Mouse (Mus musculus): Measurements from ENCODE around the gene Col4a3bp. TPM values are rescaled to one million over a fixed set of nuclear protein-coding genes. Genes with fewer than 3 reads are reported as not detected.

The Col4a3bp gene
- polyA plus RNA-seq (2014; fragmentation: Nextera tagmentation; extraction: Ambion mirVana), result 7.9 and 11.6 TPM in 2 replicates

DNA sequence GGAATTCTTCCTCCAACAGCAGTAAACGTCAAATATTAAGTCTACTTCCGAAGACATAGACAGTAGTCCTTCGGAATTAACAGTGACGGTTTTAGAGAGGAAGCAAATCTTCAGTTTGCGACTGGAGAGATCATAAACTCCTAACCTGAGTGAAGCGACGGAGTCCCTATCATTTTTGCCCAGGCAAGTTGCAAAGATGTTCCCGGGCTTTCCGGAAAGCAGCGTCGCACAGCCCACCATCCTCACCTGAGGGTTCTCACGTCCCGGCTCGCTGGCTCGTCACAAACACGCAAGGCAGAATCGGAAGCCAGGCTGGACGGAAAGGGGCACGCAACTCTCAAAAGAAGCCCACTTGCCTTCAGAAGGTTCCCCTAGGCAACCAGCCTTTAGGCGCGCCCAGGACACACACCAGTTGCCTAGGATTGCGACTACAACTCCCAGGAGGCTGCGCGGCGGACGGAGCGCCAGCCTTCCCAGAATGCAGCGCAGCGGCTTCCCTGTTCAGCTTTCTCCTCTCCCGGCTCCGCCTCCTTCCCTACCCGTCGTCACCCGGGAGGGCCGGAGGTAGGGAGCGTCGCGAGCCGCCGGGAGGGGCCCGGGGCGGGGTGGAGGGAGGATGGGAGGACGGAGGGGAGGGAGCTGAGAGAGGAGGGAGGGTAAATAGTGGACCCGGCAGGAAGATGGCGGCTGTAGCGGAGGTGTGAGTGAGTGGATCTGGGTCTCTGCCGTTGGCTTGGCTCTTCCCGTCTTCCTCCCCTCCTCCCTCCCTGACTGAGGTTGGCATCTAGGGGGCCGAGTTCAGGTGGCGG lies at the start of gene Col4a3bp, which contains the start of gene Polk:
Gene Col4a3bp, plus strand, starts transcription at position 538 of the 809 bp plus-strand sequence.
Gene Polk, minus strand, starts transcription at position 499 of the 809 bp plus-strand sequence.
- peak; percentile 98 for DNase-seq (ENCODE audit: low spot score)
- ATAC-seq (ENCODE audit: low FRiP score), result peak; percentile 99
- Histone ChIP-seq H3K9ac (ENCODE audit: low read depth, low read length) (peak within 1 kb of the TSS; percentile 83), H3K27ac (ENCODE audit: low read depth, low read length) (peak within 1 kb of the TSS; percentile 87), H3K27me3 (ENCODE audit: control insufficient read depth, insufficient read depth, low read length) (no peaks in the 10 kb centered on the region), H3K4me1 (replicated peaks; ENCODE audit: control insufficient read depth, insufficient read depth, low read length) (no peaks in the 10 kb centered on the region), H3K4me2 (replicated peaks; ENCODE audit: low read depth, low read length) (peak within 1 kb of the TSS; percentile 75), H3K36me3 (ENCODE audit: control insufficient read depth, insufficient read depth, low read length) (no peaks in the 10 kb centered on the region), H3K9me3 (ENCODE audit: control insufficient read depth, low read length) (no peaks in the 10 kb centered on the region), H3K4me3 (ENCODE audit: low read depth, low read length) (peak within 1 kb of the TSS; percentile 95)
- under 1% methylated on average over 46 of the region's 50 CpGs for WGBS

GRCm38 (mm10) chr13:96496630-96497029 lies 45.8 kb upstream of the Col4a3bp start:
- H3K36me3 ChIP-seq (ENCODE audit: control insufficient read depth, insufficient read depth, low read length), result no peaks in the 10 kb centered on the region; the same call in 1 of the 2 replicates
- ATAC-seq (ENCODE audit: low FRiP score), result no peak
- H3K4me1 ChIP-seq (replicated peaks; ENCODE audit: control insufficient read depth, insufficient read depth, low read length), result no peaks in the 10 kb centered on the region
- no peak for DNase-seq (ENCODE audit: low spot score)
- H3K9ac ChIP-seq (ENCODE audit: low read depth, low read length), result no peak overlapping the region
- no peak overlapping the region for H3K4me3 ChIP-seq (ENCODE audit: low read depth, low read length)
- no peak overlapping the region for H3K4me2 ChIP-seq (replicated peaks; ENCODE audit: low read depth, low read length)
- 93% methylated on average over 8 of the region's 8 CpGs for WGBS
- H3K9me3 ChIP-seq (ENCODE audit: control insufficient read depth, low read length), result no peaks in the 10 kb centered on the region
- no peaks in the 10 kb centered on the region for H3K27me3 ChIP-seq (ENCODE audit: control insufficient read depth, insufficient read depth, low read length)
- no peak overlapping the region for H3K27ac ChIP-seq (ENCODE audit: low read depth, low read length)

GRCm38 (mm10) chr13:96499891-96500290 lies 42.5 kb upstream of the Col4a3bp start:
- Histone ChIP-seq H3K9me3 (ENCODE audit: control insufficient read depth, low read length) (no peaks in the 10 kb centered on the region), H3K27me3 (ENCODE audit: control insufficient read depth, insufficient read depth, low read length) (no peaks in the 10 kb centered on the region), H3K4me2 (replicated peaks; ENCODE audit: low read depth, low read length) (no peak overlapping the region), H3K36me3 (ENCODE audit: control insufficient read depth, insufficient read depth, low read length) (no peaks in the 10 kb centered on the region; the same call in 1 of the 2 replicates), H3K9ac (ENCODE audit: low read depth, low read length) (no peak overlapping the region), H3K27ac (ENCODE audit: low read depth, low read length) (no peak overlapping the region), H3K4me1 (replicated peaks; ENCODE audit: control insufficient read depth, insufficient read depth, low read length) (no peaks in the 10 kb centered on the region), H3K4me3 (ENCODE audit: low read depth, low read length) (no peak overlapping the region)
- DNase-seq (ENCODE audit: low spot score) (no peak), ATAC-seq (ENCODE audit: low FRiP score) (no peak)
- WGBS, result 77% methylated on average over 2 of the region's 2 CpGs

- WGBS, result 86% methylated on average over 4 of the region's 4 CpGs
- no peaks in the 10 kb centered on the region for H3K9me3 ChIP-seq (ENCODE audit: control insufficient read depth, low read length)
- no peak overlapping the region for H3K9ac ChIP-seq (ENCODE audit: low read depth, low read length)
- no peaks in the 10 kb centered on the region for H3K27me3 ChIP-seq (ENCODE audit: control insufficient read depth, insufficient read depth, low read length)
- no peaks in the 10 kb centered on the region for H3K36me3 ChIP-seq (ENCODE audit: control insufficient read depth, insufficient read depth, low read length)
- H3K4me1 ChIP-seq (replicated peaks; ENCODE audit: control insufficient read depth, insufficient read depth, low read length), result no peaks in the 10 kb centered on the region
- no peak for DNase-seq (ENCODE audit: low spot score)
- no peak for ATAC-seq (ENCODE audit: low FRiP score)
- H3K4me2 ChIP-seq (replicated peaks; ENCODE audit: low read depth, low read length), result no peak overlapping the region
- no peak overlapping the region for H3K27ac ChIP-seq (ENCODE audit: low read depth, low read length)
- H3K4me3 ChIP-seq (ENCODE audit: low read depth, low read length), result no peak overlapping the region
Observed at GRCm38 (mm10) chr13:96505661-96506060, 36.8 kb upstream of the Col4a3bp start.

DNA sequence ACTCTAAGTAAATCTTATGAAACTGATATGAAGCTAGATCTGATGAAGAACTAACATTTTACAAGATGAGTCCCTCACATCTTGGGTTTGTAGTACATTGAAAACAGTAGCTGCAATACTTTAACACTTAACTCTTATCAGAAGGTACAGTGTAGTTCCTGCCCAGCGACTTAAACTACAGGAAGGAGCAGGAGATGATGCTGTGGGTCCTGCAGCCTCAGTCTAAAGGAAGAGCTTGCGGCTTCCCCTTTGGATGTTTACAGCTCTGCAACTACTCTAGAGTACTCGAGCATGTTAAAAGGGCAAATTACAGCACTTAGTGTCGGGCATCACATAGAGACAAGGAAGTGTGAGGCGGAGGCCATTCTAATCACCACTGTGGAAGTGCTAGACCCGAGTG lies 36.1 kb upstream of the Col4a3bp start:
- H3K4me3 ChIP-seq (ENCODE audit: low read depth, low read length), result no peak overlapping the region
- no peaks in the 10 kb centered on the region for H3K27me3 ChIP-seq (ENCODE audit: control insufficient read depth, insufficient read depth, low read length)
- H3K9me3 ChIP-seq (ENCODE audit: control insufficient read depth, low read length), result no peaks in the 10 kb centered on the region
- DNase-seq (ENCODE audit: low spot score) (no peak), ATAC-seq (ENCODE audit: low FRiP score) (no peak)
- H3K27ac ChIP-seq (ENCODE audit: low read depth, low read length), result no peak overlapping the region
- 88% methylated on average over 6 of the region's 6 CpGs for WGBS
- H3K9ac ChIP-seq (ENCODE audit: low read depth, low read length), result no peak overlapping the region
- no peaks in the 10 kb centered on the region for H3K4me1 ChIP-seq (replicated peaks; ENCODE audit: control insufficient read depth, insufficient read depth, low read length)
- H3K36me3 ChIP-seq (ENCODE audit: control insufficient read depth, insufficient read depth, low read length), result no peaks in the 10 kb centered on the region
- no peak overlapping the region for H3K4me2 ChIP-seq (replicated peaks; ENCODE audit: low read depth, low read length)

- DNase-seq (ENCODE audit: low spot score), result no peak
- Histone ChIP-seq H3K4me1 (replicated peaks; ENCODE audit: control insufficient read depth, insufficient read depth, low read length) (no peaks in the 10 kb centered on the region), H3K27ac (ENCODE audit: low read depth, low read length) (no peak overlapping the region), H3K4me2 (replicated peaks; ENCODE audit: low read depth, low read length) (no peak overlapping the region), H3K27me3 (ENCODE audit: control insufficient read depth, insufficient read depth, low read length) (no peaks in the 10 kb centered on the region), H3K9ac (ENCODE audit: low read depth, low read length) (no peak overlapping the region), H3K36me3 (ENCODE audit: control insufficient read depth, insufficient read depth, low read length) (no peaks in the 10 kb centered on the region), H3K4me3 (ENCODE audit: low read depth, low read length) (no peak overlapping the region), H3K9me3 (ENCODE audit: control insufficient read depth, low read length) (no peaks in the 10 kb centered on the region)
- WGBS, result 93% methylated on average over 4 of the region's 4 CpGs
- no peak for ATAC-seq (ENCODE audit: low FRiP score)
Observed at GRCm38 (mm10) chr13:96507541-96507940, 34.9 kb upstream of the Col4a3bp start.

DNA sequence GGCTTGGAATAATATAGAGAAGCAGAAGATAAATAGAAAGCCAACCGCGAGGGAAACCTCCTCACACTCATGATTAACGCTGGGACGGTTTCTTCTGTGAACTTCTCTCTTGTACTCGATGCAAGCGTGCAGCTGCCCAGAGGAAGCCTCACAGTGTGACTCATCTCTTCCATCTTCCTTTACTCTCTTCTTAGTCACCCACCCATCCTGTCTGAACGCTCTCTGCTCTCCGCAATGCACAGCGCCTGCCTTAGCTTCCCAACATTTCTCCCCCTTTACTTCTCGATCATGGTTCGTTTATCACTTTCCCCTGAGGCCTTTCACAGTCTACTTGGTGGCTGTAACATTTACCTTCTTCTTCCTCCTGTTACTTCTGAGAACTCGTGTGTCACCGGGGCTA lies 31.8 kb upstream of the Col4a3bp start:
- Histone ChIP-seq H3K27ac (ENCODE audit: low read depth, low read length) (no peak overlapping the region), H3K27me3 (ENCODE audit: control insufficient read depth, insufficient read depth, low read length) (no peaks in the 10 kb centered on the region), H3K9ac (ENCODE audit: low read depth, low read length) (no peak overlapping the region)

DNA sequence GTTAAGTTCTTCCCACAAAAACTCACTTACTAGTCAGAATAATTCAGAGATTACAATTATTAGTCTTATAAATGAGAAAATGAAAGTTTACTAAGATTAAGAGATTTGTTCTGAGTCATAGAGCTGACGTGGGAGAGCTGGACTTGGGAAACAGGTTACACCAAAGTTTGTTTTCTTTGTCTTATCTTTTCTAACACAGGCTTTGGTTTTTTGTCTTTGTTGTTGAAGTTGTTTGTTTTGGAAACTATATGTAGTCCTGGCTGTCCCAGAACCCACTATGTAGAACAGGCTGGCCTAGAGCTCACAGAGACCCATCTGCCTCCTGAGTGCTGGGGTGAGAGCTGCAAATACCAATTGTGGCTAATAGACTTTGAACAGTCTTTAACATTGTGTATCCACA lies 31.2 kb upstream of the Col4a3bp start:
- Histone ChIP-seq H3K27ac (ENCODE audit: low read depth, low read length) (no peak overlapping the region), H3K4me3 (ENCODE audit: low read depth, low read length) (no peak overlapping the region), H3K9me3 (ENCODE audit: control insufficient read depth, low read length) (no peaks in the 10 kb centered on the region), H3K36me3 (ENCODE audit: control insufficient read depth, insufficient read depth, low read length) (no peaks in the 10 kb centered on the region), H3K27me3 (ENCODE audit: control insufficient read depth, insufficient read depth, low read length) (no peaks in the 10 kb centered on the region), H3K4me2 (replicated peaks; ENCODE audit: low read depth, low read length) (no peak overlapping the region), H3K4me1 (replicated peaks; ENCODE audit: control insufficient read depth, insufficient read depth, low read length) (no peaks in the 10 kb centered on the region), H3K9ac (ENCODE audit: low read depth, low read length) (no peak overlapping the region)
- 83% methylated on average over 1 of the region's 1 CpGs for WGBS
- DNase-seq (ENCODE audit: low spot score) (no peak), ATAC-seq (ENCODE audit: low FRiP score) (no peak)

More for the DNA sequence above, 31.8 kb upstream of the Col4a3bp start:
- Histone ChIP-seq H3K4me3 (ENCODE audit: low read depth, low read length) (no peak overlapping the region), H3K36me3 (ENCODE audit: control insufficient read depth, insufficient read depth, low read length) (no peaks in the 10 kb centered on the region), H3K4me2 (replicated peaks; ENCODE audit: low read depth, low read length) (no peak overlapping the region), H3K4me1 (replicated peaks; ENCODE audit: control insufficient read depth, insufficient read depth, low read length) (no peaks in the 10 kb centered on the region), H3K9me3 (ENCODE audit: control insufficient read depth, low read length) (no peaks in the 10 kb centered on the region)
- DNase-seq (ENCODE audit: low spot score) (no peak), ATAC-seq (ENCODE audit: low FRiP score) (no peak)
- 85% methylated on average over 13 of the region's 13 CpGs for WGBS

- H3K4me1 ChIP-seq (replicated peaks; ENCODE audit: control insufficient read depth, insufficient read depth, low read length), result no peaks in the 10 kb centered on the region
- H3K9me3 ChIP-seq (ENCODE audit: control insufficient read depth, low read length), result no peaks in the 10 kb centered on the region
- no peak overlapping the region for H3K27ac ChIP-seq (ENCODE audit: low read depth, low read length)
- no peaks in the 10 kb centered on the region for H3K36me3 ChIP-seq (ENCODE audit: control insufficient read depth, insufficient read depth, low read length)
- WGBS, result 79% methylated on average over 5 of the region's 5 CpGs
- no peak overlapping the region for H3K4me3 ChIP-seq (ENCODE audit: low read depth, low read length)
- DNase-seq (ENCODE audit: low spot score), result no peak
- H3K27me3 ChIP-seq (ENCODE audit: control insufficient read depth, insufficient read depth, low read length), result no peaks in the 10 kb centered on the region
- no peak overlapping the region for H3K4me2 ChIP-seq (replicated peaks; ENCODE audit: low read depth, low read length)
- ATAC-seq (ENCODE audit: low FRiP score), result no peak
- H3K9ac ChIP-seq (ENCODE audit: low read depth, low read length), result no peak overlapping the region
Observed at GRCm38 (mm10) chr13:96511893-96512292, 30.5 kb upstream of the Col4a3bp start.
